Mouse (Mus musculus) small intestine, adult 2 months (tissue): ENCODE data around the gene Sipa1l2. TPM values are rescaled to one million over a fixed set of nuclear protein-coding genes. Genes with fewer than 3 reads are reported as not detected.
"Not testable (repeated sequence)": the region's sequence is repeated elsewhere in the genome, so short reads cannot be mapped to it uniquely, and the experiment has no call there.

Experiments used
- H3K27ac ChIP-seq: fragments of 200-500 bp; 2 replicates; pipeline ENCODE4 v1.5.1; 2012; ENCODE audit warnings: low read depth, low read length, control low read depth, inconsistent platforms; ENCODE audit not compliant: insufficient read depth
- H3K27me3 ChIP-seq: fragments of 200-500 bp; 2 replicates; pipeline ENCODE4 v1.6.1; 2012; ENCODE audit warnings: mild to moderate bottlenecking, moderate library complexity, low read length, inconsistent platforms; ENCODE audit not compliant: control insufficient read depth, insufficient read depth
- H3K36me3 ChIP-seq: fragments of 200-500 bp; 2 replicates; pipeline ENCODE4 v1.6.1; 2012; ENCODE audit warnings: mild to moderate bottlenecking, low read length, control low read depth, inconsistent platforms; ENCODE audit not compliant: control insufficient read depth, insufficient read depth
- H3K4me1 ChIP-seq: fragments of 200-500 bp; 2 replicates; pipeline ENCODE4 v1.6.1; 2012; ENCODE audit warnings: low read length, inconsistent platforms, mixed read lengths; ENCODE audit not compliant: control insufficient read depth, insufficient read depth, insufficient read length
- H3K4me3 ChIP-seq: fragments of 200-500 bp; 2 replicates; pipeline ENCODE4 v1.5.1; 2012; ENCODE audit warnings: low read depth, mild to moderate bottlenecking, control low read depth, inconsistent platforms, low read length, moderate library complexity
- CTCF ChIP-seq: fragments of 200-500 bp; IDR thresholded peaks from 2 replicates; pipeline ENCODE4 v1.5.1; 2012; ENCODE audit warnings: low read depth, mild to moderate bottlenecking, control low read depth, inconsistent platforms, low read length, moderate library complexity, mixed read lengths; ENCODE audit not compliant: insufficient replicate concordance, insufficient read length; ENCODE audit errors: extremely low read depth
- POLR2A ChIP-seq: fragments of 200-500 bp; IDR thresholded peaks from 2 replicates; pipeline ENCODE4 v1.6.1; 2012; ENCODE audit warnings: low read depth, mild to moderate bottlenecking, control low read depth, inconsistent platforms, low read length, moderate library complexity
- WGBS: fragments of 180-500 bp; shearing (Covaris S2); methylation state at CpG from one replicate; pipeline ENCODE4 v1.1.7; 2018; 5-methylcytosine and 5-hydroxymethylcytosine counted together
- polyA plus RNA-seq: library from polyadenylated mRNA; depleted of rRNA; stranded (reverse); fragments of >200 nt; gene quantifications from 2 replicates; pipeline ENCODE4 v1.2.3, GENCODE M21; 2012

Gene Sipa1l2
- polyA plus RNA-seq, 1 experiment: 9.7 TPM

DNA sequence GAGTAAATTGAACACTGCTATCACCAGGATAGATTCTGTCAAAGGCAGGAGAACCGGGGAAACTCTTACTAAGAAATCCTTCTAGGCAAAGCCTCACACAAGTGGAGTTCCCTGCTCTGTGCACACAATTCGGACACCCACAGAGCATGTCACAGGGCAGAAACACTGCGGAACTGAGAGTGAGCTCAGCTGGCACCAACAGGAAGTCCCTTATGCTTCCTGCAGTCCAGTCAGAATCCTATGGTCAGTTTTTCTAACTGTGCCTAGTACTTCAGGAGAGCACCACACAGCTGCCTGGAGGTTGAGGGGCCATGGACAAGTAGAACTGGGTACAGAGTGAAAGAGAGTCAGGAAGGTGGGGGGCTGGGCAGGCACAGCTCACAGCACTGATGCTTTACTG lies 41.7 kb downstream of the Sipa1l2 start:
- Histone ChIP-seq H3K27ac (no peak overlapping the region), H3K4me3 (no peak overlapping the region), H3K27me3 (no peaks in the 10 kb centered on the region), H3K4me1 (peaks cover 17% of the 10 kb centered on the region; the same call in 1 of the 2 replicates), H3K36me3 (no peaks in the 10 kb centered on the region)
- WGBS: 82% methylated on average over 3 of the region's 3 CpGs
- TF ChIP-seq CTCF (no peak), POLR2A (no peak)

GRCm38 (mm10) chr8:125526999-125527398 lies 42.6 kb downstream of the Sipa1l2 start:
- 71% methylated on average over 7 of the region's 7 CpGs for WGBS
- no peak overlapping the region for H3K4me3 ChIP-seq
- H3K4me1 ChIP-seq: peaks cover 14% of the 10 kb centered on the region; the same call in 1 of the 2 replicates
- TF ChIP-seq CTCF (no peak), POLR2A (no peak)
- H3K27ac ChIP-seq: no peak overlapping the region
- H3K36me3 ChIP-seq: no peaks in the 10 kb centered on the region
- no peaks in the 10 kb centered on the region for H3K27me3 ChIP-seq

- Histone ChIP-seq H3K27ac (no peak overlapping the region), H3K27me3 (no peaks in the 10 kb centered on the region), H3K4me3 (no peak overlapping the region), H3K4me1 (peaks cover 13% of the 10 kb centered on the region; the same call in 1 of the 2 replicates), H3K36me3 (no peaks in the 10 kb centered on the region)
- TF ChIP-seq CTCF (no peak), POLR2A (no peak)
- 82% methylated on average over 7 of the region's 7 CpGs for WGBS
These were observed 43.0 kb downstream of the Sipa1l2 start for GRCm38 (mm10) chr8:125526582-125526981.

GRCm38 (mm10) chr8:125524479-125524878 lies 45.1 kb downstream of the Sipa1l2 start:
- no peak for TF ChIP-seq CTCF
- no peak for TF ChIP-seq POLR2A
- H3K4me3 ChIP-seq: no peak overlapping the region
- no peak overlapping the region for H3K27ac ChIP-seq
- H3K27me3 ChIP-seq: no peaks in the 10 kb centered on the region
- 80% methylated on average over 2 of the region's 2 CpGs for WGBS
- peaks cover 9% of the 10 kb centered on the region; the same call in 1 of the 2 replicates for H3K4me1 ChIP-seq
- H3K36me3 ChIP-seq: no peaks in the 10 kb centered on the region

- H3K4me1 ChIP-seq: peaks cover 9% of the 10 kb centered on the region
- WGBS: 71% methylated on average over 5 of the region's 5 CpGs
- no peaks in the 10 kb centered on the region for H3K27me3 ChIP-seq
- H3K36me3 ChIP-seq: no peaks in the 10 kb centered on the region
- TF ChIP-seq POLR2A (no peak), CTCF (no peak)
- H3K4me3 ChIP-seq: no peak overlapping the region
- no peak overlapping the region for H3K27ac ChIP-seq
These were observed 46.4 kb downstream of the Sipa1l2 start for GRCm38 (mm10) chr8:125523213-125523612.

- Histone ChIP-seq H3K4me1 (peaks cover 12% of the 10 kb centered on the region), H3K27ac (no peak overlapping the region), H3K36me3 (no peaks in the 10 kb centered on the region), H3K27me3 (no peaks in the 10 kb centered on the region), H3K4me3 (no peak overlapping the region)
- WGBS: 78% methylated on average over 6 of the region's 6 CpGs
- TF ChIP-seq POLR2A (no peak), CTCF (no peak)
These were observed 47.5 kb downstream of the Sipa1l2 start for GRCm38 (mm10) chr8:125522151-125522550.

GRCm38 (mm10) chr8:125521087-125521486 lies 48.5 kb downstream of the Sipa1l2 start:
- H3K27ac ChIP-seq: peak overlapping the region; percentile 39
- H3K36me3 ChIP-seq: no peaks in the 10 kb centered on the region
- 23% methylated on average over 7 of the region's 7 CpGs for WGBS
- H3K27me3 ChIP-seq: no peaks in the 10 kb centered on the region
- H3K4me1 ChIP-seq: peaks cover 14% of the 10 kb centered on the region
- no peak overlapping the region for H3K4me3 ChIP-seq
- TF ChIP-seq POLR2A: no peak
- no peak for TF ChIP-seq CTCF

DNA sequence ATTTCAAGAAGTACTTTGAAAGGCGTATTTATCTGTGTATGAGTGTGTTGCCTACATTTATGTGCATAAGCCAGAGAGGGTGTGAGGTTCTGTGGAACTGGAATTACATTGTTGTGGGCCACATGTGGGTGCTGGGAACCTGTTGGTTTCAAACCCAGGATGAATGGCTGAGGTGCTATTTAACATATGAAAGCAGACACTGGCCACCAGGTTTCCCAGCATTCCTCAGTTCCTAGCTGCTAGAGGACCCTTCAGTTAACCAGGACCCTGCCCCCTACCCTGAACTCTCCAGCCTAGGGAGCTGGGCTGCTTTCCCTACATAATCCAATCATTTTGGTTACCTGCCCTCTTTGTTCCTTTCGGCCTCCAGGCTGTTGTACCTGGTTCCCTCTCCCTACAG lies 49.3 kb downstream of the Sipa1l2 start:
- H3K4me3 ChIP-seq, H3K36me3 ChIP-seq, H3K27ac ChIP-seq, H3K27me3 ChIP-seq: not testable (repeated sequence)
- 89% methylated on average over 2 of the region's 2 CpGs for WGBS
- peaks cover 14% of the 10 kb centered on the region for H3K4me1 ChIP-seq
